Mouse (Mus musculus): ENCODE results near the gene Cox15.

DNA sequence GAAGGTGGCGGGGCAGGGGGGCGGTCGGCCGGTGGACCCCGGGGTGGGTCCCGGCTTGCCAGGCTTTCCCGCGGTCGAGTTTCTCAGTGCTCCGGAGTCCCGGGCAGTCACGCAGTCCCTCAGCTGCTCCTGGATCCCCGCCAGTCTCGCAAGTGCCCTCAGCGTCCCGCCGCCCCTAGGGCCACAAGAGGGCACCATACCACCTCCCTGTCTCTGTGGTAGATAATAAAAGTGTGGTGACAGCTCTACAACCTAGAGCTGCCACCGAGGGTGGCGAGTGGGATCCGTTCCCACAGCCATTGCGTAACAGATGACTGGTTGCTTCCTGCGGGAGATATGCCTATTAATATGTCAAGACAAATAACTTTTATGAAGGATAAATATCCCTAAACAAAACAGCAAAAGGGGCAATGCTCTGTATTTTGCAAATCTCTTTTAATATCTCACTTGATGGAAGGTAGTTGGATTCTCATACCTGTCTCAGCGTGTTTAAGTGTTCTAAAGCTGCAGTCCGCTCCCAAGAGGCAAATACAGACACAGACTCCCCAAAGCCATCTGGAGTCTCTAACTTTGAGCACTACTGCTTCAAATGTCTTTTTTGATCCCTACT is 531 bp upstream of the Cox15 start:
- TF ChIP-seq ZC3H11A (IDR thresholded peaks at IDR 0.05; ENCODE audit: low read depth, low read length) (no peak), NELFE (IDR thresholded peaks at IDR 0.05; ENCODE audit: low read depth, low read length) (no peak), USF1 (IDR thresholded peaks at IDR 0.05; ENCODE audit: low read depth, low read length) (no peak), TAL1 (IDR thresholded peaks at IDR 0.05; ENCODE audit: low read length) (no peak), POLR2A (IDR thresholded peaks at IDR 0.05; ENCODE audit: control insufficient read depth in 1 of 2, insufficient read depth in 1 of 2, low read depth in 1 of 2, low read length in 2 of 2, poor library complexity in 1 of 2) (no peak), MXI1 (IDR thresholded peaks at IDR 0.05; ENCODE audit: low read depth, low read length) (no peak), MAZ (IDR thresholded peaks at IDR 0.05; ENCODE audit: low read depth, low read length) (no peak)
